Mouse (Mus musculus) neural tube, embryonic 12.5 days (tissue): ENCODE measurements around the gene Glb1l2. TPM values are rescaled to one million over a fixed set of nuclear protein-coding genes. Genes with fewer than 3 reads are reported as not detected.

Experiments
- ATAC-seq: fragments of 200-750 bp; cut with Nextera tagmentation; 2 replicates; pipeline ENCODE4 v1.8.0; 2017; ENCODE audit warnings: low read depth, mild to moderate bottlenecking, moderate TSS enrichment, moderate library complexity; ENCODE audit not compliant: low FRiP score
- H3K27ac ChIP-seq: fragments of 300-500 bp; sonication (generic); 2 replicates; pipeline ENCODE4 v1.5.1; 2016
- H3K27me3 ChIP-seq: fragments of 300-500 bp; sonication (generic); replicated peaks from 2 replicates; pipeline ENCODE4 v1.6.1; 2016; ENCODE audit warnings: mild to moderate bottlenecking
- H3K36me3 ChIP-seq: fragments of 300-500 bp; sonication (generic); 2 replicates; pipeline ENCODE4 v1.6.1; 2016; ENCODE audit warnings: mild to moderate bottlenecking
- H3K4me1 ChIP-seq: fragments of 300-500 bp; sonication (generic); 2 replicates; pipeline ENCODE4 v1.6.1; 2016
- H3K4me2 ChIP-seq: fragments of 300-500 bp; sonication (generic); replicated peaks from 2 replicates; pipeline ENCODE4 v1.6.1; 2016; ENCODE audit warnings: mild to moderate bottlenecking
- H3K4me3 ChIP-seq: fragments of 300-500 bp; sonication (generic); 2 replicates; pipeline ENCODE4 v1.5.1; 2016
- H3K9ac ChIP-seq: fragments of 300-500 bp; sonication (generic); 2 replicates; pipeline ENCODE4 v1.6.1; 2016; ENCODE audit warnings: mild to moderate bottlenecking
- H3K9me3 ChIP-seq: fragments of 300-500 bp; sonication (generic); 2 replicates; pipeline ENCODE4 v1.6.1; 2016; ENCODE audit warnings: mild to moderate bottlenecking
- WGBS: fragments of 180-500 bp; shearing (Covaris S2); methylation state at CpG from one replicate; pipeline ENCODE4 v1.1.7; 2016; 5-methylcytosine and 5-hydroxymethylcytosine counted together
- polyA plus RNA-seq: library from polyadenylated mRNA; unstranded; fragments of >200 nt; fragmentation: Nextera tagmentation; extraction: Ambion mirVana; gene quantifications from 2 replicates; pipeline ENCODE4 v1.2.1, GENCODE M21; 2016

Gene Glb1l2
- polyA plus RNA-seq, 1 experiment from 2014 or later, result 3.1 TPM

DNA sequence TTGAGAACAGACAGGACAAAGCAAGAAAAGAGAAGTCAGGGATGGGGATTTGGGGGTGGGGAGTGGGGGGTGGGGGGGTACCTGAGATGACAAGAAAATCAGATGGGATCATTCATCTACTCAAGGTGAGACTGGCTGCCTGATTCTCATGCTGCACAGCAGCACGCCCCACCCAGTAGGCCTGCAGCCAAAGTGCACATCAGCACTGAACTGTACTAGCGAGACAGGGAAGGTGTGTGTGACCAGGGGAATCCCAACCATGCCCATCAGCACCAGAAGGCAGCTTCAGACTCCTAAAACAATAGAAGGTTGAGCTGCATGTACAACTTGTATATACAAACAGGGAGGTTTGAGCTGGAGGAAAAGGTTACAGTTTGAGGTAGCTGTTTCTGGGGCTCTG is 30.6 kb downstream of the Glb1l2 start:
- Histone ChIP-seq H3K9ac (no peak overlapping the region), H3K4me2 (no peak overlapping the region), H3K27ac (no peak overlapping the region), H3K9me3 (no peaks in the 10 kb centered on the region), H3K4me3 (no peak overlapping the region), H3K27me3 (no peaks in the 10 kb centered on the region), H3K4me1 (no peaks in the 10 kb centered on the region), H3K36me3 (no peaks in the 10 kb centered on the region)
- no peak for ATAC-seq
- 81% methylated on average over 2 of the region's 2 CpGs for WGBS

DNA sequence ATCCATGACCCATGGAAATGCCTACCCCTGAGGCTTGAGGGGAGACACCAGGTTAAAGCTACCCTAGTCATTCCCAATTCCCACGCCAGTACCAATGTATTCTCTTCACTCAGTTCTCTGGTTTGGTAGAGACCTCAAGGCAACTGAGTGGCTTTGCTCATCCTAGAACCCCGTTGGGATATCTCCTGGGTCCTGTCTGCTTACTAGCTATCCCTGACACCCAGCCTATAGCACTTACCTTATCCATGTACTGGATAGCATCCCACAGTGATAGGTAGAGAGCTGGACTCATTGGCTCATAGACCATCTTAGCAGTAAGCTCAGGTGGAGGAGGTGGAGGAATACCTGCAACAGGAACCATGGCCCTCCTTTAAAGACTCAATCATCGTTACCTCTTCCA is 38.1 kb downstream of the Glb1l2 start:
- Histone ChIP-seq H3K27ac (no peak overlapping the region), H3K4me2 (no peak overlapping the region), H3K4me1 (no peaks in the 10 kb centered on the region), H3K27me3 (no peaks in the 10 kb centered on the region), H3K36me3 (no peaks in the 10 kb centered on the region), H3K9me3 (no peaks in the 10 kb centered on the region), H3K4me3 (no peak overlapping the region), H3K9ac (no peak overlapping the region)
- no peak for ATAC-seq
- 86% methylated on average over 3 of the region's 3 CpGs for WGBS

DNA sequence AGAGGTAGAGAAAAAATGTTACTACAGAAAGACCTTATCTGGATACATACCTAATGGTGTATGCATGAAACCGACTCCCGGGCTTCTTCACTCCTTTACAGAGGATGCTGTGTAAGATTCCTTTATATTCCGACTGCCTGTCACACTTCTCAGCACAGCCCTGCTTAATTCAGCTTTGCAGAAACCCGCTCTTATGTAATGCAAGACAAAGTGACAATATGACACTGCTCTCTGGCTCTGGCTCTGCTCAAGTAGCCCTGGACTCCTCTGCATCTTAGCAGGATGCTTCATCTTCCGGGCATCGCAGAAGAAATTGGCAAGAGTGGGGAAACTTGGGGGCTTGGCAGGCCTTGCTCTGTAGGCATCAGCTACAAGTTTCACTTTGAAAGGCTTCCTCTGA is 43.8 kb downstream of the Glb1l2 start:
- no peaks in the 10 kb centered on the region for H3K36me3 ChIP-seq
- H3K4me1 ChIP-seq, result 0 out of 2 replicates have a peak, but pooled peaks cover 2% of the 10 kb centered on the region
- H3K9me3 ChIP-seq, result no peaks in the 10 kb centered on the region
- H3K27me3 ChIP-seq, result no peaks in the 10 kb centered on the region
- WGBS, result 87% methylated on average over 6 of the region's 6 CpGs
- H3K4me3 ChIP-seq, result no peak overlapping the region
- no peak overlapping the region for H3K27ac ChIP-seq
- no peak overlapping the region for H3K4me2 ChIP-seq
- H3K9ac ChIP-seq, result no peak overlapping the region
- ATAC-seq, result no peak

DNA sequence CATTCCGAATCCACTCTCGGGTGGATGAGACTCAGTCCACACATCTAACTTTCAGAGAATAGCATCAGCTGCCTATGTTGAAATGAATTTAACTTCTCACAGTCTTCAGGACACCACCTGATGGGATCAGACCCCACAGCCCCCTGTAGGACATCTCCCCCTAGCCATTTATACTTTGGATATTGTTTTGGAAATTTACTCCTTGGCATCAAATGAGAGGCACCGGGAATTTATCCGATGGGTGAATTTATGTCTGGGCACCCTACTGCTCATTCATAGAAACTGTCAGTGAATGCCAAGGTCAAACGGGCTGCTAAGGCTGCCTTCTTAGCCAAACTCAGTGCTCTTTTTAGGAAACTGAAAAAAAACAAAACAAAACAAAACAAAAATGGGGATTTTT is 45.7 kb downstream of the Glb1l2 start:
- Histone ChIP-seq H3K4me3 (no peak overlapping the region), H3K36me3 (peaks cover 12% of the 10 kb centered on the region), H3K27me3 (no peaks in the 10 kb centered on the region), H3K9me3 (no peaks in the 10 kb centered on the region), H3K4me1 (0 out of 2 replicates have a peak, but pooled peaks cover 2% of the 10 kb centered on the region), H3K27ac (no peak overlapping the region), H3K4me2 (no peak overlapping the region), H3K9ac (no peak overlapping the region)
- WGBS, result 53% methylated on average over 5 of the region's 5 CpGs
- ATAC-seq, result no peak

DNA sequence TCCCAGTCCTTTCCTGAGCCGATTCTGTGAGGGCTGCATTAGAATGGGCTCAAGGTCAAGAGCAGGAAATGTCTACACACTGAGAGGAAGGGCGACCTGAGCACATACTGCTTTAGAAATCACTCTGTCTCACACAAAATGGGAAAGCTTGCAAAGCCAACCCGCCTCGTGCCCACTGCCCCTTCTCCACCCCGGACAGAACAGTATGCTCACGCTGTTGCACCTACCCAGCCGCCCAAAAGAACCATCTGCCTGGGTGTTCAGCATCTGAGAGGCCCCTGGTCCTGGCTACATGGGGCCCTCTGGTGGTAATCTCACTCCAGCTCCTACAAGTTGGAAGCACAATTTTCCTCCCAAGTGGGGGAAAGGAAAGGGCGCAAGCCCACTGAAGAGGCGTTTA is 46.2 kb downstream of the Glb1l2 start:
- H3K27ac ChIP-seq, result no peak overlapping the region
- H3K36me3 ChIP-seq, result peaks cover 15% of the 10 kb centered on the region
- H3K27me3 ChIP-seq, result no peaks in the 10 kb centered on the region
- no peak overlapping the region for H3K4me3 ChIP-seq
- H3K9me3 ChIP-seq, result no peaks in the 10 kb centered on the region
- H3K9ac ChIP-seq, result no peak overlapping the region
- 0 out of 2 replicates have a peak, but pooled peaks cover 2% of the 10 kb centered on the region for H3K4me1 ChIP-seq
- H3K4me2 ChIP-seq, result no peak overlapping the region
- peak; percentile 66 for ATAC-seq
- WGBS, result 38% methylated on average over 9 of the region's 9 CpGs

DNA sequence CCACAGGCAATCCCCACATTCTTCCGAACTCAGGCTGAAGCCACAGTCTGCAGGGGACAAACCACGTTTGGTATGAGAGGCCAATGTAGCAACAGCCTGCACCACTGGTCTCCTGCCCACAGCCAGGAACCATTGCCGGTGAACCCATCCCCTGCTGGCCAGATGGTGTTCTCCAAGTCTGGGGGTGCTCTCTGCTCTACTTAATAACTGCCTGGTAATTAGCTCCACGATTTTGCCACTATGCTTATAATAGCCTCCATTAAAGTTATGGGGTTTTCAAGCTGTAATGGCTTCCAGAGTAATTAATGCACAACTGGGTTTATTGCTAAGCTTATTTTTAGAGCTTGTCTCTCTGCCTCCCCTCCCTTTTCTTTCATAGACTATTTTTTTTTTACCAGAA is 57.4 kb downstream of the Glb1l2 start:
- WGBS, result 71% methylated on average over 4 of the region's 4 CpGs
- ATAC-seq, result no peak
- Histone ChIP-seq H3K36me3 (peaks cover 12% of the 10 kb centered on the region; the same call in 1 of the 2 replicates), H3K27ac (no peak overlapping the region), H3K4me1 (no peaks in the 10 kb centered on the region), H3K9me3 (no peaks in the 10 kb centered on the region), H3K27me3 (no peaks in the 10 kb centered on the region), H3K9ac (no peak overlapping the region), H3K4me3 (no peak overlapping the region), H3K4me2 (no peak overlapping the region)

DNA sequence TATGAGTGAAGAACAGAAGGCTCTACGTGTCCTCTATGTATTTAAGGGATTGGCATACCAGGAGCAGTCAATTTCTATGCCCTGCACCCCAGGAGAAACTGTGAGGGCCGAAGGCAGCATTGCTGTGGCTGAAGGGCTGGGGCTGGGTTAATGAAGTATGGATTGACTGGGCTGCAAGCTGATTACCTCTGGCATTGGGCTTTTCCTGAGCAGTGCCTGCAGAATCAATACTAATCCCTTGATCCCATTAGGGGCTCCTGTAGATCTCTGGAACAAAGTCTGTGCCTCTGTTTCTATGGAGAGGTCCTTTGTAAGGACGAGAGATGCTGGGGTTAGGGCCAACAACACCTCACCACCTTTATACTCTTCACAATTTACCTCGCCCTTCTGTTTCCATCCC is 59.1 kb downstream of the Glb1l2 start:
- Histone ChIP-seq H3K9me3 (no peaks in the 10 kb centered on the region), H3K27me3 (no peaks in the 10 kb centered on the region), H3K36me3 (0 out of 2 replicates have a peak, but pooled peaks cover 7% of the 10 kb centered on the region), H3K4me2 (no peak overlapping the region), H3K27ac (no peak overlapping the region), H3K9ac (no peak overlapping the region), H3K4me1 (no peaks in the 10 kb centered on the region), H3K4me3 (no peak overlapping the region)
- ATAC-seq, result no peak
- WGBS, result 81% methylated on average over 4 of the region's 4 CpGs

DNA sequence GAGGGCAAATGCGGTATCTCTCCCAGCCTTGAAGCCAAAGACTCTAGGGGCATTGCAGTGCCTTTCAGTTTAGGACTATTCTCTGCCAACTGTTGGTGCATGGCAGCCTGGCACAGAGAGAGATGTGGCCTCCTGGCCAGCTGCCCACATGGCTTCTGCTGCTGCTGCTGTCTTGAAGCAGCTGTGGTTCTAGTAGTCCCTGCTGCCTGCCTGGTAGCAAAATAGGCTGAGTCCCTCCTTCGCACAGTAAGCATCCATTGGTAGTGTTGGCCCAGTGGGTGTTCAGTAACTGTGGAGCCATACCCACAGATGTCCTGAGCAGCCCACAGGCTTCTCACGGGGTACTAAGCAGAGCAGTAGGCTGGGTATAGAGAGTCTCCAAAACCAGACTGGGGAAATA is 63.5 kb downstream of the Glb1l2 start:
- no peak overlapping the region for H3K4me2 ChIP-seq
- 83% methylated on average over 3 of the region's 3 CpGs for WGBS
- ATAC-seq, result no peak

DNA sequence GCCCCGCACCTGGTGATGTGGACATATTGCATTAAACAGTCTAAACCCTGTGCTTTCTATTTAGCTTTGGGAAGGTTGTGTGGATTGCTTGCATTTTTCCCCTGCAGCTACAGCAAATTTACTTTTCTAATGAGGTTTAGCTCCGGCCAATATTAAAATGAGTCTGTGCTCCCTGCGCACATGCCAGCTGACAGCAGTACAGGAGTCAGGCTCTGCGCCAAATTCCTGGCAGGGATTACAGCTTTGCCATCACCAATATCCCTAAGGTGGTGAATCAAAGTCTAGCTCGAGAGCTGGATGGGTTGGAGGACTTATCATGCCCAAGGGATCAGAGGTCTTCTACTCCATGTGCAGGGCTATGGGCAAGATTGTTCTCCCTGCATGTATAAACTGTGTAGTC is 69.2 kb downstream of the Glb1l2 start:
- Histone ChIP-seq H3K4me3 (no peak overlapping the region), H3K9me3 (no peaks in the 10 kb centered on the region), H3K9ac (no peak overlapping the region)

More for the DNA sequence above, 63.5 kb downstream of the Glb1l2 start:
- no peaks in the 10 kb centered on the region for H3K27me3 ChIP-seq
- no peak overlapping the region for H3K4me3 ChIP-seq
- no peaks in the 10 kb centered on the region for H3K4me1 ChIP-seq
- H3K9ac ChIP-seq, result no peak overlapping the region
- no peaks in the 10 kb centered on the region for H3K9me3 ChIP-seq
- H3K27ac ChIP-seq, result no peak overlapping the region
- no peaks in the 10 kb centered on the region for H3K36me3 ChIP-seq

DNA sequence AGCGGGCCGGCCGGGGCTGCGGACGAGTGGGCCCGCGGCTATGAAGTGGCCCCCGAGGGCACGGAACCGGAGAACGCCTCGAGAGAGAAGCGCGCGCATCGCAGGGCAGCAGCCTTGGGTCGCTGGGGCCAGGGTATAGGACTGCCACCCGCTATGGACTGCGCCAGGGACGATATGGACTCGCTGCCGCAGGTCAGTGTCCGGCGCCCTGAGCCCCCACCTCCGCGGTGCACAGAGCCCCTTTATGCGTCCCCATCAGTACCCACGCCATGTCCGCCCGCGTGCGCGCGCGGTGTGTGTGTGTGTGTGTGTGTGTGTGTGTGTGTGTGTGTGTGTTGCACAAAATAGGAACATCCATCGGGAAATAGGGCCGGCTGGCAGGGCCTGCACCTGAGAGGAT is 72.3 kb downstream of the Glb1l2 start:
- Histone ChIP-seq H3K4me3 (peak overlapping the region; percentile 80), H3K27ac (peak overlapping the region; percentile 72), H3K4me1 (peaks cover 3% of the 10 kb centered on the region; the same call in 1 of the 2 replicates), H3K9ac (peak overlapping the region; percentile 90), H3K27me3 (peaks cover 5% of the 10 kb centered on the region; the same call in 1 of the 2 replicates), H3K9me3 (no peaks in the 10 kb centered on the region), H3K36me3 (no peaks in the 10 kb centered on the region), H3K4me2 (peak overlapping the region; percentile 87)
- ATAC-seq, result peak; percentile 80
- 1% methylated on average over 37 of the region's 37 CpGs for whole genome bisulfite sequencing

More for the DNA sequence above, 69.2 kb downstream of the Glb1l2 start:
- no peaks in the 10 kb centered on the region for H3K36me3 ChIP-seq
- no peak for ATAC-seq
- no peak overlapping the region for H3K27ac ChIP-seq
- 0 out of 2 replicates have a peak overlapping the region, but pooled peaks have one; percentile 14 for H3K4me2 ChIP-seq
- H3K4me1 ChIP-seq, result peaks cover 3% of the 10 kb centered on the region; the same call in 1 of the 2 replicates
- peaks cover 5% of the 10 kb centered on the region; the same call in 1 of the 2 replicates for H3K27me3 ChIP-seq
- WGBS, result 79% methylated on average over 5 of the region's 5 CpGs

DNA sequence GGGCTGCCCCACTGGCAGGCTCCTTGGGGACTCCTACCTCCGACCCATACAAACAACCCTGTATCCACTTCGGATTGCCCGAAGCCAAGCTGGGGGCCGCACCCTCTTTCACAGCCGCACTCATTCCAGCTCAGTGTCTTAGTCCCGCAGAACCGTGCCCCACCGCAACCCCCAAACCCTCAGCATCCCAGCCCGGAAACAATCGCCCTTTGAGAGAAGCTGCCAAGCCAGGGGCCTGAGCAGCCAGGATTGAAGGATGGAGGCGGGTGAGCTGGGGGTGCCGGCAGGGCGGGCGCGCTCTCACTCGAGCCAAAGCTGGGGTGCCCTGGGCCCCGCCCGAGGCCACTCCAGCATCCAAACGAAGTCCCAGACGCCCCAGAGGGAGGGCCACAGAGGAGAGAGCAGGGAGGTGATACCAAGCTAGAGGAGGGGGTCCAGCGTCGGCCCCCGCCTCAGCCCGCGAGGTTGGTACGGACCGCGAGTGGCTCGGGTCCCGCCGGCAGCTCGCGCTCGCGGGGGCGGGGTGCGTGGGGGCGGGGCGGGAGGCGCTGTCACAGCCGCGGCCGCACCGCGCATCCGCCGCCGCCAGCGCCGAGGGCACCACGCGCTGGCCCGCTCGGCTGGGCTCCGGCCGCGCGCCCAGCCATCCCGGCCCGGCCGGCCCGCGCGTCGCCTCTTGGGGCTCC is 72.9 kb downstream of the Glb1l2 start, which contains the start of gene B3gat1:
Gene B3gat1, plus strand, starts transcription at position 523 of the 686 bp plus-strand sequence.
- Histone ChIP-seq H3K4me2 (peak within 1 kb of the TSS; percentile 87), H3K4me1 (peaks cover 3% of the 10 kb centered on the region; the same call in 1 of the 2 replicates), H3K27ac (peak within 1 kb of the TSS; percentile 72), H3K27me3 (peaks cover 5% of the 10 kb centered on the region; the same call in 1 of the 2 replicates), H3K9ac (peak within 1 kb of the TSS; percentile 90), H3K36me3 (no peaks in the 10 kb centered on the region), H3K4me3 (peak within 1 kb of the TSS; percentile 80), H3K9me3 (no peaks in the 10 kb centered on the region)
- WGBS, result under 1% methylated on average over 61 of the region's 65 CpGs
- ATAC-seq, result peak; percentile 89

DNA sequence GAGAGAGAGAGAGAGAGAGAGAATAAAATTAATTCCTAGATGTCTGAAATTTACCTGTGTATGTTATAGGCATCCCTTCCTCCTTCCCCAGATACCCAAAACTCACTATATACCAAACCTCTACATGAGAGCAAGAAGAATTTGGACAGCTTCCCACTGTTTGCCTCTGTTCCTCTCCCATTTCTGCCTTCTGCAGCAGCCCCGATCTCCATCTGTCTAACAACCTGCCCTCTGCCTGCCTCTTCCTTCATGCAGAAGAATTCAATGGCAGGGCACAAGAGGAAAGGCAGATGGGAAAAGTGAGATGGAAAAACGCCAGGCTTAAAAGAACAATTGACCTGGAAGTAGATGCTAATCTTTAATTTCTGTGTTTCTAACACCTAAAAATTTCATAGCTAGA is 77.7 kb downstream of the Glb1l2 start:
- no peaks in the 10 kb centered on the region for H3K4me1 ChIP-seq
- H3K4me2 ChIP-seq, result no peak overlapping the region
- ATAC-seq, result no peak
- H3K9ac ChIP-seq, result no peak overlapping the region
- H3K27me3 ChIP-seq, result peaks cover 5% of the 10 kb centered on the region; the same call in 1 of the 2 replicates
- no peaks in the 10 kb centered on the region for H3K36me3 ChIP-seq
- WGBS, result 83% methylated on average over 2 of the region's 2 CpGs
- no peaks in the 10 kb centered on the region for H3K9me3 ChIP-seq
- no peak overlapping the region for H3K27ac ChIP-seq
- no peak overlapping the region for H3K4me3 ChIP-seq

DNA sequence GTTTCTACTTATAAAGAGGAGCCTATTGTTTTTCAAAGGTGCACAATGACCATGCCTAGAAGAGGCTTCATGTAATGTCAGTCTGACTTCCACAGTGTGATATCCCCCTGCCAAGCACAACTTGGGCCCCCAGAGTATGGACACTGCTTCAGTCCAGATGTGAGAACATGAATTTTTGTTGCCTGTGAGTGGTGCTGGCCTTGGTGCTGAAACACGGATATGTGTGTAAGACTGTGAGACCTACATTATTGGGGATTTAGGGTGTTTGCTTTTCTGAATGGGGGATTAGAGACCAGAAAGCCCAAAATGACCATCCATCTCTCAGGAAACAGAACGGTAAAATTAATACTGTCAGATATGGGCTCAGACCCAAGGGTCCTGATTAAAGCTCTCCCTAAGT is 78.8 kb downstream of the Glb1l2 start:
- WGBS, result 61% methylated on average over 2 of the region's 2 CpGs
- ATAC-seq, result no peak

More for the DNA sequence above, 78.8 kb downstream of the Glb1l2 start:
- Histone ChIP-seq H3K9me3 (no peaks in the 10 kb centered on the region), H3K4me3 (no peak overlapping the region), H3K4me1 (no peaks in the 10 kb centered on the region), H3K4me2 (no peak overlapping the region), H3K9ac (no peak overlapping the region), H3K36me3 (no peaks in the 10 kb centered on the region), H3K27me3 (peaks cover 4% of the 10 kb centered on the region; the same call in 1 of the 2 replicates), H3K27ac (no peak overlapping the region)
